Mouse (Mus musculus) thymus, postnatal 14 days (tissue): ENCODE measurements around the gene Bank1.
"Not testable (repeated sequence)": the region's sequence is repeated elsewhere in the genome, so short reads cannot be mapped to it uniquely, and the experiment has no call there.

Source experiments
- DNase-seq: peaks from one replicate; pipeline ENCODE4 v3.0.0; 2021

The Bank1 gene

DNA sequence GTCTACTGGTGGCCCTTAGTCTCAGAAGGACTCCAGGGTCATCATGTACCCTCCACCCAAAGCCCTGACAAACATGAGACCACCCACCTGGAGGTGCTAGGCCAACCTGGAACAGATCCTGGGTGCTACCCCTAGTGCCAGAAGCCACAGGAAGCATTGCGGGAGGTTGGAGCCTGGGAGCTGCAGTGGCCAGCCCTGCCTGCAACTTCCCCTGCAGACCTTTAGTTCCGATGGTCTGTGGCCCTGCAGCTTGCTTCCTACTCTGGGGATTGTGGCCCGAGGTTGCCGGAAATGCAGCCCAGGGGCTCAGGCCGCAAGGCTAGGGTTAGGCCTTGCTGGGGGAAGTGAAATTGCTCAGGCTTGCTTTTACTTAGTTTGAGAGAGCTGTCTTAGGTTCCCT is at the start of gene Bank1:
TSS of gene Bank1 (minus strand) at position 284 of the 400 bp plus-strand sequence.
- peak; percentile 16 for DNase-seq

DNA sequence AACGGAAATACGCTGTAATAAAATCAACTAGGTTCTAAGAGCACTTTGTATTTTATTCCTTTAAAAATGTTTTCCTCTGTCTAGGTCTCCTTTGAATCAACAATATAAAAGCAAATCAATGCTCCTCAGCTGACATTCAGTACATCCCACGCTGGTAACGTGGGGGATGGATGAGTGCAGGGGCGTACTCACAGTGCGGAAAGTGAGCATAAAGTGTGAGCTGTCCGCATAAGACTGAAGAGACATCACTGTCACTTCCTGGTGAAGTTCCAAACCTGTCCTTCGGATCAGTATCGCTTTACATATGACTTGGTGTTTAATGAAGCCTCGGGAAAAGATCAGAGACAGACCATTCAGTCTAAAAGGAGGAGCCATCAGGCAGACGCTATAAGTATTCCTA is 44.0 kb upstream of the Bank1 start:
- DNase-seq, result no peak

GRCm38 (mm10) chr3:136369466-136369865 is 43.6 kb upstream of the Bank1 start:
- no peak for DNase-seq

- DNase-seq, result no peak
These were observed 42.7 kb upstream of the Bank1 start for GRCm38 (mm10) chr3:136368505-136368999.

GRCm38 (mm10) chr3:136349690-136350089 is 23.8 kb upstream of the Bank1 start:
- no peak for DNase-seq

DNA sequence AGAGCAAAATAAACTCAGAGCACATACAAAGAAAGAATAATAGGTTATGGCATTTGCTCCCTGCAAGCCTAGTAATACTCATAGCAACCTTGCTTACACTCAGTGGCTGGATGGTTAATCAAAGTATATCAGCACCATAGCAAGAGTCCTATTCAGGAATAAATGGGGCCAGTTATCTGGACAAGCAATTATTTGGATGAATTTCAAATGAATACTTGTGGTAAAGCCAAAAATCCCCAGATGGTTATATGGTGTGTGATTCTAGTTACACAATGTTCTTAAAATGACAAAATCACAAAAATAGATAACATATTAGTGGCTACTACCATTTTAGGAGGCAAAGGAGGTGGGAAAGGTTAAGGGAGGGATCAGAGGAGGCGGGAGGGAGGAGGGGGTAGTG is 22.7 kb upstream of the Bank1 start:
- no peak for DNase-seq

- no peak for DNase-seq
These were observed 21.4 kb upstream of the Bank1 start for GRCm38 (mm10) chr3:136347277-136347676.

- DNase-seq, result no peak
These were observed 16.0 kb upstream of the Bank1 start for GRCm38 (mm10) chr3:136341911-136342310.

GRCm38 (mm10) chr3:136339896-136340295 is 14.0 kb upstream of the Bank1 start:
- no peak for DNase-seq

DNA sequence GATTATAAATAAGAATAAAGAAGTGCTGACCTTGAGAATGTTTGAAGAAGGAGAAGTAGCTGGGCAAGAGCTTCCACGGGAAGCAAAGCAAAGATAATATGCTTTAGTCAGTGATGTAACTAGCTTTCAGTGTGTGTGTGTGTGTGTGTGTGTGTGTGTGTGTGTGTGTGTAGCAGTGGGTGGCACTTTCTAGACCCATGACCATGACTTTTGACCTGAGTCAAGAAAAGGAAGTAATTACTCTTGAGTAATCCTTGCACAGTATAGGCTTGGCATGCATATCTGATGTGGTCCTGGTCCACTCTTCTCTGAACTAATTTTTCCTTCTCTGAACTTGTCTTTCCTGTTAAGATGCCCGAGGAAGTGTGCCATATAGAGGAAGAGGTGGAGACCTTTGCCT is 5.3 kb upstream of the Bank1 start:
- no peak for DNase-seq

GRCm38 (mm10) chr3:136330043-136330442 is 4.2 kb upstream of the Bank1 start:
- DNase-seq, result no peak

GRCm38 (mm10) chr3:136329133-136329532 is 3.3 kb upstream of the Bank1 start:
- no peak for DNase-seq

DNA sequence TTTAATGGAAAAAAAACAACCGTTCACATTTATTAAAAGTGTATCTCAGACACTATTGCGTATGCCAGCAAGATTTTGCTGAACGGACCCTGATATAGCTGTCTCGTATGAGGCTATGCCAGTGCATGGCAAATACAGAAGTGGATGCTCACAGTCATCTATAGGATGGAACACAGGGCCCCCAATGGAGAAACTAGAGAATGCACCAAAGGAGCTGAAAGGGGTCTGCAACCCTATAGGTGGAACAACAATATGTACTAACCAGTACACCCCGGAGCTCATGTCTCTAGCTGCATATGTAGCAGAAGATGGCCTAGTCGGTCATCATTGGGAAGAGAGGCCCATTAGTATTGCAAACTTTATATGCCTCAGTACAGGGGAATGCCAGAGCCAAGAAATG is 1.1 kb downstream of the Bank1 start:
- not testable (repeated sequence) for DNase-seq

GRCm38 (mm10) chr3:136321936-136322335 is 3.9 kb downstream of the Bank1 start:
- DNase-seq, result no peak

- DNase-seq, result no peak
These were observed 17.4 kb downstream of the Bank1 start for GRCm38 (mm10) chr3:136308487-136308886.

DNA sequence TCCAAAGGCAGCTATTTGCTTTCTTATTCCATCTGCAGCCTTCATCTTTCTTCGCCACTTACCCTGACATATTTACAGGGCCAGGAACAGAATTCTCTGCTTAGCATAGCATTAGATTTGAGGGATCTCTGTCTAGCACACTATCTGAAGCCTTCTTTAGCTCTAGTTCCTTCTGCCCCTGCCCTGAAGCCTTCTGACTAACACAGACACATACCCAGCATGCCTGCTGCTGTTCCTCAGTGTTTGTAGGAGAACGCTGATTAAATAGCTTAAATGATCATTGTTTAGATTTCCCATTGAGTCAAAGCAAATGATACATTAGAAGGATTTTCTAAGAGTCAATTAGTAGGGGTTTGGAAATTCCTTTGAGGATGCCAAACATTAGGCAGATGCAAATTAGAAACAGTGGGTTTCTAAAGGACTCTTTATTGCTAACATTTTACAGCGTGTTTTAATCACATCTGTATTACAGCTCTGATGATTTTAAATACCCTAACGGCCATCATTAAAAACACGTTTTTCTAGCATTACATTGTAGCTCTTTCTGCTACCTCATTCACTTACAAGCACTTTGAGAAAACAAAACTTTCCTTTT is 19.2 kb downstream of the Bank1 start:
- DNase-seq, result no peak

- DNase-seq, result no peak
These were observed 23.3 kb downstream of the Bank1 start for GRCm38 (mm10) chr3:136302541-136302940.

DNA sequence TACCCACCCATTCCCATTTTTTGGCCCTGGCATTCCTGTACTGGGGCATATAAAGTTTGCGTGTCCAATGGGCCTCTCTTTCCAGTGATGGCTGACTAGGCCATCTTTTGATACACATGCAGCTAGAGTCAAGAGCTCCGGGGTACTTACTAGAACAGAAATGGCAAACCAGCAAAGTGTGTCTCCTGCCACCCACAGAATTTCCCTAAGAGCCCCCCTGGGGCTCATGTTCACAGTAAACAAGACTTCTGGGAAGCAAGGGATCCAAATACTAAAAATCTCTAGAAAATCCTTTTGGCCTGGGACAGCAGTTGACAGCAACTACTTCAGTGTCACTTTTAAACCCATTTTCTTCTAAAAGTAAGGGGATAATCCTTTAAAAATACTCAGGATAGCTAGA is 25.1 kb downstream of the Bank1 start:
- DNase-seq, result not testable (repeated sequence)

- no peak for DNase-seq
These were observed 28.5 kb downstream of the Bank1 start for GRCm38 (mm10) chr3:136297355-136297754.

- no peak for DNase-seq
These were observed 30.6 kb downstream of the Bank1 start for GRCm38 (mm10) chr3:136295250-136295649.

- DNase-seq, result no peak
These were observed 38.0 kb downstream of the Bank1 start for GRCm38 (mm10) chr3:136287883-136288282.

DNA sequence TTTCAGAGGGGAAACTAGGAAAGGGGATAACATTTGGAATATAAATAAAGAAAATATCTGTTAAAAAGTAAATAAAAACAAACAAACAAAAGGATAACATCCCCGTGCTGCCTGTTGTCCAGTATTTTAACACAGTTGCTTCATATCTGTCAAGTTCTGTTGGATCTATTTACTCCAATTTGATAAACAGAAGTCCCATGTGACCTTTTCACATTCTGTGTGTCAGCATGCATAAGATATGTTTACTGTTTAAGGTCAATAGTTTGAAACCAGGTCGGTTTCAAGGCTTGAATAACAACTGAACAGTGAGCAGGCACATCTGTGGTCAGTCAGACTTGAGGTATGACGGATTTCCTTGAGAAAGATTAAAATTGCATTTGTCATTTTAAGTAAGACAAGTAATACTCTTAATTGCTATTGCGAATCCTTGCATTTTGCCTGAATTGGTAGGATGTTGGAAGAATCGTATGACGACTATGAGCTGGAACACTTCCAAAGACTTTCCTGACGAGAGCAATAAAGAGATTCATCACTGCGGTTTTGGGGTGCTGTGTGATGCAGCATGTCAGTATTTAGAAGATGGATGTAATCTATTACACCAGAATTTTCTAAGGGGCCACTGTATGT is 60.8 kb downstream of the Bank1 start:
- DNase-seq, result no peak

- no peak for DNase-seq
These were observed 68.1 kb downstream of the Bank1 start for GRCm38 (mm10) chr3:136257761-136258160.

DNA sequence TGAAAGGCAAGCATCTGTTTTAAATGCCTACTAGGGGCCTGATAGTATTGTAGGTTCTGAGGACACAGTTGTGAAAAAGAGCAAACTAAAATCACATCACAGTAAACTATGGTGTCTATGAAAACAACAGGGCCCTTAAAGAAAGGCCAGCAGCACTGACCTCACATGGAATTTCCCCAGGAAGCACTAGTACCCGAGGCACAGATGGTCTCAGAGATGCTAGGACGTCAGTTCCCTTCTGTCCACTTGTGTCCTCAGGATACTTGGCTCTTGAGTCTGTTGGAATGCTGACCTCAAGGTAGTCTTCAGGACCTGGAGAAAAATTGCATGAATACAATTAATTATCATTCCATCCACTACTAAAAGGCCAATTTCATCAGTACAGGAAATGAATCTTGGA is 71.2 kb downstream of the Bank1 start:
- DNase-seq, result no peak

DNA sequence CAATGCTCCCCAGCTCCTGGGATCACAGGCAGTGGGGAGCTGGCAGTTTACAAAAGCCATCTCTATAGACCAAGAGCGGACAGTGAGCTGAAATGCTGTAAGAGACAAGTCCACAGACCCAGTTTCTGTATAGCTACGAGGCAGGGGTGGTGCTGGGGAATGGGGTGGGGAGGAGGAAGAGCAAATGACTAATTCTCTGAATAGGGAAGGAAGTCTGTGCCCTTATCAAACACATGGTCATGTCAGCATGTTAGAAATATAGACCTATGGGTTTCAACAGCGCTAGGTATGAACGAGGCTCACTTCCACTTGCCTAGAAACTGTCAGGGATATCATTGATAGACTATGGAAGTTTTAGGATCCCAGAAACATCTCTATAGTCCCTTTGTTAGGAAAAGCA is 73.0 kb downstream of the Bank1 start:
- DNase-seq, result no peak
